Mouse (Mus musculus) CH12.LX (cell line): ENCODE results near the gene Ssh3. TPM values are rescaled to one million over a fixed set of nuclear protein-coding genes. Genes with fewer than 3 reads are reported as not detected.

Experiments
- DNase-seq: peaks from one replicate; pipeline ENCODE4 v3.0.0-alpha.2; 2013; ENCODE audit errors: extremely low read depth
- H3K27ac ChIP-seq: 2 replicates; pipeline ENCODE4 v1.5.1; 2012; ENCODE audit warnings: low read depth, mild to moderate bottlenecking, control low read depth, moderate library complexity; ENCODE audit not compliant: insufficient read depth
- H3K27me3 ChIP-seq: replicated peaks from 2 replicates; pipeline ENCODE3; 2012; ENCODE audit warnings: inconsistent platforms
- H3K36me3 ChIP-seq, 2 experiments: replicated peaks in 1 of 2; 2 replicates each; pipeline versions ENCODE3 to v1.6.1; 2012; ENCODE audit warnings: inconsistent platforms in 1 of 2, low read length in 1 of 2, mild to moderate bottlenecking in 1 of 2, mixed read lengths in 1 of 2, moderate library complexity in 1 of 2; ENCODE audit not compliant: control insufficient read depth in 1 of 2, insufficient read depth in 1 of 2
- H3K4me1 ChIP-seq, 2 experiments: 2 replicates each; pipeline ENCODE4 v1.6.1; 2012; ENCODE audit warnings: inconsistent platforms in 1 of 2, moderate library complexity in 1 of 2; ENCODE audit not compliant: insufficient read depth in 2 of 2, control insufficient read depth in 1 of 2
- H3K4me2 ChIP-seq: 2 replicates; pipeline ENCODE4 v1.6.1; 2012; ENCODE audit warnings: low read depth, mild to moderate bottlenecking, control low read depth; ENCODE audit not compliant: poor library complexity, insufficient read depth, severe bottlenecking
- H3K4me3 ChIP-seq, 3 experiments: fragments of 150-350 bp in 1 of 3; sonication (generic) in 1 of 3; replicated peaks in 1 of 3; 2 replicates each; pipeline versions ENCODE3 to v1.5.1; 2011 to 2012; ENCODE audit warnings: low read depth in 2 of 3, low read length in 2 of 3, mild to moderate bottlenecking in 2 of 3, moderate library complexity in 2 of 3, control low read depth in 1 of 3, improper control_type of control experiment in 1 of 3, inconsistent platforms in 1 of 3, mixed read lengths in 1 of 3; ENCODE audit not compliant: poor library complexity in 1 of 3
- H3K79me2 ChIP-seq: replicated peaks from 2 replicates; pipeline ENCODE4 v1.6.1; 2012; ENCODE audit warnings: mild to moderate bottlenecking, moderate library complexity; ENCODE audit not compliant: control insufficient read depth, poor library complexity, insufficient read depth, severe bottlenecking; ENCODE audit errors: extremely low read depth
- H3K9ac ChIP-seq: 2 replicates; pipeline ENCODE4 v1.6.1; 2012; ENCODE audit warnings: low read depth, mild to moderate bottlenecking, control low read depth, moderate library complexity; ENCODE audit not compliant: insufficient read depth
- H3K9me3 ChIP-seq: replicated peaks from 2 replicates; pipeline ENCODE3; 2012; ENCODE audit warnings: low read length, inconsistent platforms, mixed read lengths
- BHLHE40 ChIP-seq: IDR thresholded peaks from 2 replicates; pipeline ENCODE4 v1.6.1; 2011; ENCODE audit warnings: mild to moderate bottlenecking, low read depth, low read length, improper control_type of control experiment
- CHD1 ChIP-seq: IDR thresholded peaks from 2 replicates; pipeline ENCODE4 v1.6.1; 2012; ENCODE audit warnings: low read depth, low read length, improper control_type of control experiment, inconsistent platforms
- CTCF ChIP-seq, 2 experiments: IDR thresholded peaks in 1 of 2; conservative IDR thresholded peaks in 1 of 2; 2 replicates each; pipeline ENCODE4 v1.5.1; 2011 to 2012; ENCODE audit warnings: low read depth in 2 of 2, low read length in 2 of 2, improper control_type of control experiment in 1 of 2, inconsistent platforms in 1 of 2, mild to moderate bottlenecking in 1 of 2, moderate library complexity in 1 of 2
- ELF1 ChIP-seq: IDR thresholded peaks from 2 replicates; pipeline ENCODE4 v1.6.1; 2014; ENCODE audit warnings: low read depth, mild to moderate bottlenecking, inconsistent platforms, low read length, improper control_type of control experiment
- ETS1 ChIP-seq: conservative IDR thresholded peaks from 2 replicates; pipeline ENCODE4 v1.6.1; 2012; ENCODE audit warnings: low read depth, mild to moderate bottlenecking, inconsistent platforms, low read length, improper control_type of control experiment, moderate library complexity
- GABPA ChIP-seq: IDR thresholded peaks from 2 replicates; pipeline ENCODE4 v1.6.1; 2012; ENCODE audit warnings: low read depth, low read length, improper control_type of control experiment, inconsistent platforms; ENCODE audit not compliant: insufficient replicate concordance
- HCFC1 ChIP-seq: IDR thresholded peaks from 2 replicates; pipeline ENCODE4 v1.6.1; 2012; ENCODE audit warnings: low read depth, mild to moderate bottlenecking, inconsistent platforms, low read length, improper control_type of control experiment
- IRF4 ChIP-seq: IDR thresholded peaks from 2 replicates; pipeline ENCODE4 v1.6.1; 2014; ENCODE audit warnings: low read depth, mild to moderate bottlenecking, inconsistent platforms, low read length, improper control_type of control experiment
- JUND ChIP-seq: conservative IDR thresholded peaks from 2 replicates; pipeline ENCODE4 v1.6.1; 2011; ENCODE audit warnings: low read depth, low read length, improper control_type of control experiment
- KAT2A ChIP-seq: IDR thresholded peaks from 2 replicates; pipeline ENCODE4 v1.6.1; 2012; ENCODE audit warnings: low read length, improper control_type of control experiment, inconsistent platforms; ENCODE audit not compliant: insufficient replicate concordance
- MAFK ChIP-seq: IDR thresholded peaks from 2 replicates; pipeline ENCODE4 v1.6.1; 2011; ENCODE audit warnings: low read length, improper control_type of control experiment; ENCODE audit not compliant: insufficient replicate concordance
- MAZ ChIP-seq: IDR thresholded peaks from 2 replicates; pipeline ENCODE4 v1.6.1; 2012; ENCODE audit warnings: low read depth, mild to moderate bottlenecking, inconsistent platforms, low read length, improper control_type of control experiment, moderate library complexity
- MEF2A ChIP-seq: IDR thresholded peaks from 2 replicates; pipeline ENCODE4 v1.6.1; 2014; ENCODE audit warnings: low read depth, mild to moderate bottlenecking, inconsistent platforms, low read length, improper control_type of control experiment, borderline replicate concordance
- MYC ChIP-seq: IDR thresholded peaks from 2 replicates; pipeline ENCODE4 v1.6.1; 2011; ENCODE audit warnings: low read depth, mild to moderate bottlenecking, improper control_type of control experiment, low read length
- NRF1 ChIP-seq: IDR thresholded peaks from 2 replicates; pipeline ENCODE4 v1.6.1; 2014; ENCODE audit warnings: low read depth, mild to moderate bottlenecking, inconsistent platforms, low read length, improper control_type of control experiment, moderate library complexity
- RAD21 ChIP-seq: IDR thresholded peaks from 2 replicates; pipeline ENCODE4 v1.6.1; 2011; ENCODE audit warnings: low read depth, mild to moderate bottlenecking, low read length, improper control_type of control experiment, moderate library complexity
- RCOR1 ChIP-seq: conservative IDR thresholded peaks from 2 replicates; pipeline ENCODE4 v1.6.1; 2012; ENCODE audit warnings: low read depth, mild to moderate bottlenecking, inconsistent platforms, low read length, improper control_type of control experiment
- SMC3 ChIP-seq: IDR thresholded peaks from 2 replicates; pipeline ENCODE4 v1.6.1; 2011; ENCODE audit warnings: low read depth, low read length, improper control_type of control experiment
- TCF12 ChIP-seq: IDR thresholded peaks from 2 replicates; pipeline ENCODE4 v1.6.1; 2014; ENCODE audit warnings: low read depth, mild to moderate bottlenecking, inconsistent platforms, low read length, improper control_type of control experiment
- UBTF ChIP-seq: IDR thresholded peaks from 2 replicates; pipeline ENCODE4 v1.6.1; 2012; ENCODE audit warnings: low read depth, mild to moderate bottlenecking, inconsistent platforms, low read length, improper control_type of control experiment, moderate library complexity
- USF1 ChIP-seq: IDR thresholded peaks from 2 replicates; pipeline ENCODE4 v1.6.1; 2014; ENCODE audit warnings: low read depth, mild to moderate bottlenecking, inconsistent platforms, low read length, improper control_type of control experiment
- USF2 ChIP-seq: conservative IDR thresholded peaks from 2 replicates; pipeline ENCODE4 v1.6.1; 2011; ENCODE audit warnings: low read depth, low read length, improper control_type of control experiment
- dilution Hi-C: fragments of 300-500 bp; cut with MboI; formaldehyde crosslinking; loops from 2 replicates; pipeline ENCODE4 v1.14.3; 2020; ENCODE audit warnings: low sequenced_read_pairs; ENCODE audit not compliant: extremely low pct_unique_long_range_greater_than_20kb, extremely low pct_ligation_motif_present
- in situ Hi-C: fragments of 300-500 bp; cut with MboI; formaldehyde crosslinking; loops from 3 replicates; pipeline ENCODE4 v1.14.3; 2019; ENCODE audit warnings: low sequenced_read_pairs, low pct_ligation_motif_present, low pct_unique_long_range_greater_than_20kb, mixed read lengths
- polyA plus RNA-seq: library from polyadenylated mRNA; unstranded; fragments of >175 nt; gene quantifications from 2 replicates; pipeline ENCODE4 v1.2.1, GENCODE M21; 2012; ENCODE audit warnings: low read depth; ENCODE audit not compliant: insufficient read length
- total RNA-seq, 2 experiments: library from RNA; depleted of rRNA; stranded (reverse); fragments of 300-350 nt in 1 of 2; fragments of >200 nt in 1 of 2; gene quantifications; 2 replicates each; pipeline ENCODE4 v1.2.3; 2012 to 2014

Ssh3 gene
- total and polyA plus RNA-seq, 3 experiments, result 5.6 to 30.0 (median 12.3) TPM

DNA sequence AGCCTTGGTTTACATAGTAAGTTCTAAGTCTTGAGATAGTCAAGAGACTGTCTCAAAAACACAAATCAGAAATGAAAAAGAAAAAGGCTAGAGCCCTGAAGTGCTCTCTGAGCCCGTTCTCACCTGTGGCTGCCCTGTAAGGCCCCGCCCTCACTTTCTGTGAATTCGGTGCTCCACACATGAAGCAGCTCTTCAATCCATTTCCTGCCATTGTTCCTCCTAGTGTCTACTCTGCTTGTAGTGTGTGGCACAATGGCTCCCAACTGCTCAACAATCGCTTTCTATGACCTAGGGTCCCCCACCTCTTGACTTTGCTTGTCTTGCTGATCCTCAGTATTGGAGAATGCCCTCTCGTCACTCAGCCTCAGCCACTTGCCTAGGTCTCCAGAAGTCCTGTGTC lies 41.5 kb downstream of the Ssh3 start:
- no peak for DNase-seq
- Histone ChIP-seq H3K9ac (no peak overlapping the region), H3K9me3 (no peaks in the 10 kb centered on the region), H3K4me1 (peaks cover 18 to 57% of the 10 kb centered on the region in 2 experiments), H3K27ac (no peak overlapping the region), H3K4me3 (no peak overlapping the region), H3K27me3 (peaks cover 14% of the 10 kb centered on the region), H3K36me3 (no peaks in the 10 kb centered on the region), H3K79me2 (no peaks in the 10 kb centered on the region), H3K4me2 (no peak overlapping the region)
- TF ChIP-seq SMC3, result no peak
- TF ChIP-seq BHLHE40, result no peak
- TF ChIP-seq JUND, result no peak
- no peak for TF ChIP-seq CHD1
- no peak for TF ChIP-seq USF2
- in situ Hi-C loops, result no loop called here
- dilution Hi-C loops, result no loop called here

DNA sequence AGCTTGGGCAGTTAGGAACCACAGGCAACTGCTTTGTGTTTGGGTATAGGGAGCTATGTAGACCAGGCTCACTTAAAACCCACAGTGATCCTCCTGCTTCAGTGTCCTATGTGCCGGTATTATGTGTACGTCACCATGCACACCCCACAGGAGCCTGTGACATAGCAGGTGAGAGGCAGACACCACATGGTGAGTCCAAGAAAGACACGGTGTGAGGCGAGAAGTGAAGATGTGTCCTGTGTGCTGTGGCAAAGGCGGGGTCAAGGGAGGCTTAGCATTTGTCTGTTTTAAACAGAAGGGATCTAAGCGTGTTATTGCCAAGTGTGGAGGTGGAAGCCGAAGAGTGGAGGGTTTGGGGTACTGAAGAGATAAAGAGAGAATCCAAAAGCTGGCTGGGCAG lies 42.2 kb downstream of the Ssh3 start:
- no peaks in the 10 kb centered on the region for H3K79me2 ChIP-seq
- no peak overlapping the region for H3K4me3 ChIP-seq
- in situ Hi-C loops (no loop called here), dilution Hi-C loops (no loop called here)
- no peaks in the 10 kb centered on the region for H3K9me3 ChIP-seq
- H3K36me3 ChIP-seq, result no peaks in the 10 kb centered on the region
- TF ChIP-seq MAZ, result no peak
- TF ChIP-seq MEF2A, result no peak
- TF ChIP-seq ETS1, result no peak
- TF ChIP-seq RCOR1, result no peak
- no peak for TF ChIP-seq NRF1
- no peak for TF ChIP-seq ELF1
- no peak for TF ChIP-seq RAD21
- no peak for TF ChIP-seq IRF4
- no peak for TF ChIP-seq TCF12
- TF ChIP-seq MAFK, result no peak
- TF ChIP-seq CHD1, result no peak
- TF ChIP-seq HCFC1, result no peak
- no peak for TF ChIP-seq CTCF (conservative IDR thresholded peaks at IDR 0.05 in 1 of 2, IDR thresholded peaks at IDR 0.05 in 1 of 2; ENCODE audit: low read depth in 2 of 2, low read length in 2 of 2)
- TF ChIP-seq UBTF, result no peak
- TF ChIP-seq JUND, result no peak
- TF ChIP-seq USF1, result no peak
- TF ChIP-seq GABPA, result no peak
- no peak for TF ChIP-seq KAT2A
- no peak for TF ChIP-seq MYC
- TF ChIP-seq BHLHE40, result no peak
- H3K27ac ChIP-seq, result no peak overlapping the region
- H3K4me2 ChIP-seq, result no peak overlapping the region
- peaks cover 17 to 61% of the 10 kb centered on the region in 2 experiments for H3K4me1 ChIP-seq
- peaks cover 14% of the 10 kb centered on the region for H3K27me3 ChIP-seq
- no peak overlapping the region for H3K9ac ChIP-seq
- DNase-seq, result no peak
